Comparison of ENCODE assay signal across 15 mouse cellular contexts in genomic region chr12:31148417-31149356, GRCm38 (mm10).
DNase-seq lines count a peak whose midpoint lies in the region; ATAC-seq and TF ChIP-seq lines count a peak whose summit lies in the region.
"Had no signal": no experiment of that assay in that cellular context is flagged by ENCODE, and none has a peak within 500 bp of the region (broad histone marks: within the 10 kb centered on the region; RNA-seq: fewer than 3 reads in every experiment).

No protein-coding gene starts in this region.

- peak overlapping the region; percentile 6; the same call in 1 of the 2 replicates for H3K27ac ChIP-seq in kidney, postnatal 0 days
- no peak overlapping the region for H3K27ac ChIP-seq in neural tube, embryonic 15.5 days (replicated peaks)
- H3K27ac ChIP-seq in hindbrain, embryonic 12.5 days, result no peak overlapping the region
- H3K27ac ChIP-seq: intestine, embryonic 15.5 days; liver, embryonic 13.5 days; midbrain, embryonic 12.5 days had no signal

- no peaks in the 10 kb centered on the region for H3K27me3 ChIP-seq in kidney, postnatal 0 days (ENCODE audit: insufficient read depth, low read length)
- H3K27me3 ChIP-seq in neural tube, embryonic 15.5 days (replicated peaks), result no peaks in the 10 kb centered on the region
- H3K27me3 ChIP-seq in hindbrain, embryonic 12.5 days, result no peaks in the 10 kb centered on the region
- H3K27me3 ChIP-seq: intestine, embryonic 15.5 days; liver, embryonic 13.5 days; midbrain, embryonic 12.5 days had no signal

- peaks cover 16% of the 10 kb centered on the region; the same call in 1 of the 2 replicates for H3K4me1 ChIP-seq in kidney, postnatal 0 days (replicated peaks; ENCODE audit: insufficient read depth, low read length)
- H3K4me1 ChIP-seq in neural tube, embryonic 15.5 days, result no peaks in the 10 kb centered on the region
- peaks cover 5% of the 10 kb centered on the region; the same call in 1 of the 2 replicates for H3K4me1 ChIP-seq in hindbrain, embryonic 12.5 days
- H3K4me1 ChIP-seq: midbrain, embryonic 12.5 days had no signal

- no peak overlapping the region for H3K4me3 ChIP-seq in kidney, postnatal 0 days (replicated peaks; ENCODE audit: low read depth, low read length)
- no peak overlapping the region for H3K4me3 ChIP-seq in neural tube, embryonic 15.5 days (replicated peaks)
- H3K4me3 ChIP-seq in hindbrain, embryonic 12.5 days, result no peak overlapping the region
- H3K4me3 ChIP-seq: intestine, embryonic 15.5 days; liver, embryonic 13.5 days; midbrain, embryonic 12.5 days had no signal

- no peaks in the 10 kb centered on the region for H3K9me3 ChIP-seq in kidney, postnatal 0 days (replicated peaks; ENCODE audit: low read length)
- H3K9me3 ChIP-seq in neural tube, embryonic 15.5 days (replicated peaks), result no peaks in the 10 kb centered on the region
- no peaks in the 10 kb centered on the region for H3K9me3 ChIP-seq in hindbrain, embryonic 12.5 days (replicated peaks)
- H3K9me3 ChIP-seq: intestine, embryonic 15.5 days; liver, embryonic 13.5 days; midbrain, embryonic 12.5 days had no signal

- peak; percentile 92 for DNase-seq in heart, adult 11 months
- DNase-seq in heart, postnatal 36 days, result no peak
- peak; percentile 18 for DNase-seq in retina, postnatal 1 day
- no peak for DNase-seq in retina, embryonic 14.5 days (ENCODE audit: low spot score)
- no peak for DNase-seq in kidney, postnatal 0 days (ENCODE audit: low spot score)
- DNase-seq in urinary bladder, adult 2 months (ENCODE audit: low spot score), result no peak
- DNase-seq: adrenal gland, adult 2 months; gastrocnemius, postnatal 14 days; liver, embryonic 13.5 days; thymus, postnatal 25 days had no signal

- peak; percentile 83 for ATAC-seq in kidney, postnatal 0 days (replicated peaks; ENCODE audit: low FRiP score, low read depth)
- ATAC-seq in neural tube, embryonic 15.5 days (ENCODE audit: low FRiP score), result no peak
- ATAC-seq in hindbrain, embryonic 12.5 days (ENCODE audit: low FRiP score), result no peak
- ATAC-seq: forebrain, embryonic 14.5 days; intestine, embryonic 15.5 days had no signal

- H3K4me2 ChIP-seq in kidney, postnatal 0 days (ENCODE audit: low read length), result no peak overlapping the region
- H3K4me2 ChIP-seq in neural tube, embryonic 15.5 days, result no peak overlapping the region
- no peak overlapping the region for H3K4me2 ChIP-seq in hindbrain, embryonic 12.5 days (replicated peaks)
- H3K4me2 ChIP-seq: intestine, embryonic 15.5 days; liver, embryonic 13.5 days; midbrain, embryonic 12.5 days had no signal

- no peaks in the 10 kb centered on the region for H3K36me3 ChIP-seq in kidney, postnatal 0 days (ENCODE audit: insufficient read depth, low read length)
- H3K36me3 ChIP-seq in neural tube, embryonic 15.5 days, result no peaks in the 10 kb centered on the region
- H3K36me3 ChIP-seq in hindbrain, embryonic 12.5 days, result no peaks in the 10 kb centered on the region
- H3K36me3 ChIP-seq: intestine, embryonic 15.5 days; liver, embryonic 13.5 days; midbrain, embryonic 12.5 days had no signal

- H3K9ac ChIP-seq in kidney, postnatal 0 days (ENCODE audit: low read depth, low read length), result no peak overlapping the region
- H3K9ac ChIP-seq in neural tube, embryonic 15.5 days (replicated peaks), result no peak overlapping the region
- H3K9ac ChIP-seq in hindbrain, embryonic 12.5 days, result no peak overlapping the region
- H3K9ac ChIP-seq: intestine, embryonic 15.5 days; liver, embryonic 13.5 days; midbrain, embryonic 12.5 days had no signal

- intact Hi-C loops in heart, postnatal 36 days (cut with DNase I), result no loop called here

- 36% methylated on average over 11 of the region's 11 CpGs for WGBS in kidney, postnatal 0 days
- WGBS in neural tube, embryonic 15.5 days, result 59% methylated on average over 11 of the region's 11 CpGs
- WGBS in hindbrain, embryonic 12.5 days, result 76% methylated on average over 11 of the region's 11 CpGs

- peak; percentile 51 for TF ChIP-seq CTCF in kidney, postnatal 0 days (IDR thresholded peaks at IDR 0.05; ENCODE audit: low read depth)

Comparison
In these comparisons a context has a peak if more than half of its experiments do, and no peak if none do; other contexts are left out.
1. DNase-seq: peak in heart, adult 11 months (single experiment) and retina, postnatal 1 day (single experiment); none in heart, postnatal 36 days (0 of 2), retina, embryonic 14.5 days (single experiment), kidney, postnatal 0 days (single experiment) and urinary bladder, adult 2 months (single experiment).